Mouse (Mus musculus) forelimb bud, embryonic 11.5 days (tissue): Measurements from ENCODE around the gene Utp18.
"Not testable (repeated sequence)": the region's sequence is repeated elsewhere in the genome, so short reads cannot be mapped to it uniquely, and the experiment has no call there.

ENCODE experiments used
- DNase-seq: peaks from one replicate; pipeline ENCODE4 v3.0.0-alpha.2; 2012; ENCODE audit warnings: low read depth, low spot score

Gene Utp18

DNA sequence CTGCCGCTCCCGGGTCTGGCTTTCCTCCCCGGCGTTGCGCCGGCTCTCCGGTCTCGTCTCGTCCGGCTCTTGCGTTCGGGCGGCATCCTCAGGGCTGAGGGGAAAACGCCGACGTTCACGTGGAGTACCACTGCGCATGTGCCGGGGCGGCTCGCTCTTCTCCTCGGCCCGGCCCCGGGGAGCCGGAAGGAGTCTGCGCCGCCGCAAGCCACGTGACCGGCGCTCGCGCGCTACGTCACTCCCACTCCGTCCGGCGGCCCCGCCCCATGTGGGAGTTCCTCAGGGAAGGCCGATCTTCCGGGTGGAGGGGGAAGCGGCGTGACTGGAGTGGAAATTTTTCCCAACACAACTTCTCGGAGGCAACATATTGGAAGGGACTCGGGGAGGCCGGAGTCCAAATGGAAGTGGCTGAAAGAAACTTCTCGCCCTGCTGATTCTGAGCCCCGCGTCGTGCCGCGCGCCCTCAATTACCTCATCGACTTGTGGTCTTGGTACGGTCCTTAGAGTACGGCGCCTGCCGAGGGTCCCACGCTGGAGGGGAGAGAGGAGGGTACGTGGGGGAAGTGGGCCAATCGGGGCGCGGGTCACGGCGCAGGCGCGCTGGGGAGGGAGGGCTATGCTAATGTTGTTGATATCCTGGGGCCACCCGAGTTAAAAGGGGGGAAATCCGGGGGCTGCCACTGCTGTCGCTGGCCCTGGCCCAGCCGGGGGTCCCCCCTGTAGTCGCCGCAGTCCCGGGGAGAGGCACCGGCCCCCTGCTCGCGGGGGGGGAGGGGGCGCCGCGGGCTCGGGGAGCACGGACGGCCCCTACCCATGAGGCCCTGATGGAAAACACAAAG lies at the start of gene Utp18, which contains the start of gene Mbtd1:
Gene Utp18, minus strand, starts transcription at position 195 of the 839 bp plus-strand sequence.
Gene Mbtd1, plus strand, starts transcription at position 281 of the 839 bp plus-strand sequence.
- peak; percentile 96 for DNase-seq

DNA sequence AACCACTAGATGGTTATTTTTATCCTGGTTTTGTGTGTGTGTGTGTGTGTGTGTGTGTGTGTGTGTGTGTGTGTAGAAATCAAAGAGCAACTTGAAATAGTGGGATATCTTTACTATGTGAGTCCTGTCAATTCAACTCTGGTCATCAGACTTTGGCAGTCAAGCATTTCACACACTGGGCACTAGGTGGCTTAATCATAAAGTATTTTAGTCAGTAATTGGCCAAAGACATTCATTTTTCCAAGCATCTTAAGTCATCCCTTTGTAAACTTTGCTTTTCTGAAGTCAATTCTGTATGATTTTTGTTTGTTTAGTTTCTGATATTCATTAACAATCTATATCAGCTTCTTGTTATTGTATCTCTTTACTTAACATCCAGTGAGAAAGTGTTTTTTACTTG lies 43.5 kb upstream of the Utp18 start:
- DNase-seq, result no peak

DNA sequence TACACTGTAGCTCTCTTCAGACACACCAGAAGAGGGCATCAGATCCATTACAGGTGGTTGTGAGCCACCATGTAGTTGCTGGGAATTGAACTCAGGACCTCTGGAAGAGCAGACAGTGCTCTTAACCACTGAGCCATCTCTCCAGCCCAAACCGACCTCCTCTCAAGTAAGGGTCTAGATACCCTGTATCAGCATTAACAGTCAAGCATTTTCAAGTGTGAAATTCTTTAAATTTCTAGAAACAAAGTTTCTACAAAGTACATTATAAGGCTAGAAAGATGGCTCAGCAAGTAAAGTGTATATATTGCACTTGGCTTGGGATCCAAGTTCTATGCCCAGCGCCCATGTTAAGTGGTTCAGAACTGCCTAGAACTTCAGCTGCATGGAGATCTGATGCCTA lies 29.5 kb upstream of the Utp18 start:
- not testable (repeated sequence) for DNase-seq

DNA sequence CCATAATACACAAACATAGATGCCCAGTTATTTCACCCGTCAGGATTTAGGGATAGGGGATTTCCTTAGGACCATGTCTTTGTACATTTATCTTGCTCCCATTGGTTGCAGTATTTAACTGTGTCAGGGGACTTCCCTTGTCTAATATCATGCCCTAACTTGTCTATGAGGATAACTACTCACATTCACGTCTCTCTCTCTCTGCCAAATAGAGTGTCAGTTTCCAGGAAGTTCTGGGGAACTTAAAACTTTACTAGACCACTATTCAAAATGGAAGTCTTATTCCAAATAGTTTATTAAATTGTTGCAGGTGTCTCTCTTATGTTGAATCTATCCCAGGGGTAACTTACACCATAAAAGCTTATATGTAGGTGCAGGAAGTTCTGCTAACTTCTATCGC lies 26.0 kb upstream of the Utp18 start:
- no peak for DNase-seq

DNA sequence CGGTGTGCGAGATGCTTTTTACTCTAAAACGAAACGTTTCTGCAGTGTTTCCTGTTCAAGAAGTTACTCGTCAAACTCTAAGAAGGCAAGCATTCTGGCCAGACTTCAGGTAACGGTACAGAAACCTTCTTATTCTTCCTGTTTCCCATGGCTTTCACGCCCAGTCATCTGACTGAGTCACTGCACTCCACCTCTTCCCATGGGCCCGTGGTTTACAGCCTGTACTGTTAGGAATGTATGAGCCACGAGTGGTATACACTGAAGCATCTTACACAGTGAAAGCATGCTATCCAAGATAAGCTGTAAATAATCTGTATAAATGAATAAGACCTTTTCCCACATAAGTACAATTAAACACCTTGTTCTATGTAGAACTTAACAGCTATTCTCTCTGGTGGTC lies 23.3 kb upstream of the Utp18 start:
- no peak for DNase-seq

DNA sequence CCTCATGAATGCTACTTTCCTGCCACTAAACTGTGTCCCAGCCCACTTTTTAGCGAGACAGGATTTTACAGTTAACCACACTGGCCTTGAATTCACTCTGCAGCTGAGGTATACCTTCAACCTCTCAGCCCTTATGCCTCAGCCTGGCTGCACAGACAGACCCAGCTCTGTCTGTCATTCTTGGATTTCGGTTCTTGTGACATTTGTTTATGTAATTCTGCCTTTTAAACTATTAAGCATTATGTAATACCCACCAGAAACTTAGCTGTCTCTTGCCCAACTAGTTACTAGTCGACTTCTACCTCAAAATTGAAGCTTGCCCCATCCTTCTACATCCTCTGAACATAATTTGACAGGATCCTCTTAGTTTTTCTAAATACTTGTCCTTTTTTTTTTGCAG lies 22.3 kb upstream of the Utp18 start:
- DNase-seq, result no peak

DNA sequence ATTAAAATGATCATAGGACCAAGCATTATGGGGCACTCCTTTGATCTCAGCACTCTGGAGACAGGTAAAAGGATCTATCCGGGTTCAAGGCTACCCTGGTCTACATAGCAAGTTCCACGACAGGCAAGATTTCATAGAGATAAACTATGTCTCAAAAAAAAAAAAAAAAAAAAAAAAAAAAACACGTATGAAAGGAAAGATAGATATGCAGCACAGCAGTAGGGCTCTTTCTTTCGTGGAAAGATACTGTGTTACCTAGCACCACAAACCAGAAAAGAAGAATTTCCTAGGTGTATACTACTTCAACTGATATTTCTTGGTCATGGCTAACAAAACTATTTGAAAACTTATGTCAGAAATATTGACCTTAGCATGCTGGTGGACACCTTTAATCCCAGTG lies 21.3 kb upstream of the Utp18 start:
- no peak for DNase-seq

DNA sequence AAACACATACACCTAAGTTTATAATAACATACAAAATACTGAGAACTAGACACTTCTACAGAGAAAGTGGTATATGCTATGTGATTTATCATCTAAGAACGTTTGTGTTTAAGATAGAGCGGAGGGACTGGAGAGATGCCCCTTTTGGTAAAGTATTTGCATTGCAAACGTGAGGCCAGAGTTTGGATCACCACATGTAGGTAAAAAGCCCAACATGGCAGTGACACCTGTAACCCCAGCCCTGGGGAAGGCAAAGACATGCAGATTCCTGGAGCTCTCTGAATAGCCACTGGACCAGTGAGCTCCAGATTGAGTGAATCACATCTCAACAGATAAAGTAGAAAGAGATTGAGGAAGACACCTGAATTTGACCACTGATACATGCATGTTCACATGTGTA lies 12.2 kb upstream of the Utp18 start:
- no peak for DNase-seq

DNA sequence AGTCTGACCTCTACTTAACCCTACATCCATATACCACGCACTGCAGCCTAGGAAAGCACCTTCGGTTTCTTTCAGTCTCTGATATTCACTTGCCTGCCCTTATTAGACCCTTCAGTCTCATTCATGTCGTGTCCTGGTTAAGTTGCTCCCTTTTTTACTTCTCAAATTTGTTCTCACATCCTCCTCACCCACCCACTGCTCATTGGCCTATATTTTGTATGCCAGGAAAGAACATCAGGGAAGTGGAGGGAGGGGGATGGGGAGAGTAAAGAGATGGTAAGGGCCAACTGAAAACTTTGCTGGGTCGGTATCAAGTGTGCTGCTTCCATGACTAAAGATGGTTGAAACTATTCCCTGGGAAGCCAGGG lies 1.5 kb upstream of the Utp18 start:
- DNase-seq, result no peak

DNA sequence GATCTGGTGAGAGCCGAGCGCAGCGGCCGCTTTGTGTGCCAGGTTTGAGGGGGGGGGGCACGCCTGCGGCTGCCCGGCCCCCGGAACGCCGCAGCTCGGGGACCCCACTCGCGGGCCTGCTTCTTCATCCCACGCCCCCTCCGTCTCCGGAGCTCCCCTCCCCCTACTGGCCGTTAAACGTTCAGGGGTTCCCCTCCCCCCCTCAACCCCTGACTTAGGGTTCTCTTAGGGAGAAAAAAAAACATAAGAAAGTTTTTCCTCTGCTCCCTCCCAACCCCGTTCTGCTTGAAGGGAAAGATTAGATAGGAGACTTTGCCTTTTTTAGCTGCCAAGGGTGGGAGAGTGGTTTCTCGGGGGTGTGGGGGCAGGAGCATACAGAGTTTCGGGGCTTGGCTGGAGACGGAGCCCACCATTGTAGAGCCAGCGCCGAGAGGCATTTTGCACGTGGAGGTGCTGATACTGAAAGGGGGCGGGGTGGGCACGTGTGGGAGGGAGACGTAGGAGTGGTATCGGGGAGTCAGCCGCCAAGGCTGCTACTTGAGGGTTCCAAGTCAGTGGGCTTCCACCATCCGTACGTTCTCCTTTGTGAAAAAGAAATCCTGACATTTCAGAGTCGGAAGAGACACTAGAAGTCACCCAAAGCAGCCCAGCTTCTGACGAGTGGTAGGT lies 979 bp upstream of the Utp18 start:
- peak; percentile 46 for DNase-seq

DNA sequence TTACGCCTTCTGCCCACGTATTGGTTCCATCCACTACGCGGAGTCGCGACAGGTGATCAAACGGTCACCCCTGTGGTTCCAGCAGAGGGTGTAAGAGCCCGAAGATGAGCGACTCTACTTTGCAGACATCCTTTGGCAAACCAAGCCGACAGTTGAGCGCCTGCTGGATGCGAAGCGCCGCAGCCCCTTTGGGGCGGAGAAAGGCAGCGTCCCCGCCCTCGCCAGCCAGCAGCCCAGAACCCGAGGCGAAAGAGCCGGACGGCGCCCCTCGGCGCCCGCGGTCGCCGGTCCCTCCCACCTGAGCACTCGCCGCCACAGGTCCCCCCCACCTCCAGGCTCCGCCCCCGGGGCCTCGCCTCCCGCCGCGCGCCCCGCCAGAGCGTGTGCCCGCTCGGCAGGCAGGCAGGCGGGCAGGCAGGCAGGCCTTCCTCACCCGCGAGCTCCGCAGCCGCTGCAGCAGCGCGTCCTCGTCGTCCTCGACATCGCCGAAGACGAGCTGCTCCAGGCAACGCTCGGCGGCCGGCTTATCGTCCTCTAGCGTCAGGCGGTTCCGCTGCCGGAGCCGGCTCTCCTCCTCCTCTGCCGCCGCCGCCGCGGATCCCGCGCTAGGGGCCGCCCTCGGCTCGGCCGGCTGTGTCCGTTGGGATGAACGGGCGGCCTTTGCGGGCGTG lies 530 bp downstream of the Utp18 start:
- DNase-seq, result peak; percentile 43

DNA sequence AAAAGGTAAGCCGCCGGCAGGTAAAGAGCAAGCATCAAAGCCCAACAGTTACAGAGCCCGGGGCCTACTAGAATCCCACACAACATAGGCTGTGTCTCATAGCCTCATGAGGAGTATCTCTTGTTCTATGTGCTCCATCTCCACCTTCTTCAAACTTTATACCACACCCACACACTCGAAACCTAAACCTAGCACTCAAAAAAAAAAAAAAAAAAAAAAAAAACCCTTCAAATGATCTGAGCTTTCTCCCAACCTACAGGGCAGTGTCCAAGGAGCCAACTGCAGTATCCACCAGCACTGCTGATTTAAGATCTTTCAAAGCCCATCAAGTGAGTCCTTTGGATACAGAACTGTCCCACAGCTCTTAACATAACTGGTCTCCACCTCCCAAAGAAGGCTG lies 1.5 kb downstream of the Utp18 start:
- DNase-seq, result no peak

DNA sequence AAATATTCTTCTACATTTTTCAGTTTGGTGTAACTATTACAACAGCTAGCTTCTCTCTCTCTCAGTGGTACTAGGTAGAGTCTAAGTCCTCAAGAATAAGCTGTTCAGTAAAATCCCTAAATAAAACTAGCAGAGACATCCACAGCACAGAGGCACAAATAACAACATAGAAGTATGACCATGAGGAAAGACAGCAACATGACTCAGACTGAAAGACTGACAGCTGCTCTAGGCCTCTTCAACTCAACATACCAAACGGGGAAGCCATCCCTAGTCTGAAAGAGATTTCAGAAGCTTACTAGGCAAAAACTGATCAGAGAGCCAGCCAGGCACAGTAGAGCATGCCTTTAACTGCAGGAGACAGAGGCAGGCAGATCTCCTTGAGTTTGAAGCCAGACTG lies 22.9 kb downstream of the Utp18 start:
- DNase-seq, result no peak

DNA sequence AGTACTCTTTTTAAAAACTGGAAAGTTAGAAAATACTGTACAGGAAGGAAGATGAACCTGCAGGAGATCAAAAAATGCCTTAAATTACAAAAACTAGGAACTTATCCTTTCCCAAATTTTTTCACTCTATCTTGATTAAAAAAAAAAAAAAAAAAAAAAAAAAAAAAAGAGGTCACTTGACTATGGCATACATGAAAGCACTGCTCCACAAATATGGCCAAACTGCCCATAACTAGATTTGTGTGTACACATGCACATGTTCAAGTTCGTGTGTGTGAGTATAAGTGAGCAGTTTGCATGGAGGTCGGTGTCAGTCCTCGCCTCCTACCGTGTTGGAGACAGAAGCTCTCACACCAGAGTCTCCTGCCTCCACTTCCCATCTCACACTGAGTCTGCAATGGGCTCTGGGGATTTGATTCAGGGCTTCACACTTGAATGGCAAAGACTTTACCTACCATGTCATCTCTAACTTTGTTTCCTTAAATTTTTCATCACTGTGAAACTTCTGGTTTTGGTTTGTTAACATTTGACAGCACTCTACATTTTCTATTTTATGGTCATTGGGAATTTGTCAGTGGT lies 23.4 kb downstream of the Utp18 start:
- DNase-seq, result no peak

DNA sequence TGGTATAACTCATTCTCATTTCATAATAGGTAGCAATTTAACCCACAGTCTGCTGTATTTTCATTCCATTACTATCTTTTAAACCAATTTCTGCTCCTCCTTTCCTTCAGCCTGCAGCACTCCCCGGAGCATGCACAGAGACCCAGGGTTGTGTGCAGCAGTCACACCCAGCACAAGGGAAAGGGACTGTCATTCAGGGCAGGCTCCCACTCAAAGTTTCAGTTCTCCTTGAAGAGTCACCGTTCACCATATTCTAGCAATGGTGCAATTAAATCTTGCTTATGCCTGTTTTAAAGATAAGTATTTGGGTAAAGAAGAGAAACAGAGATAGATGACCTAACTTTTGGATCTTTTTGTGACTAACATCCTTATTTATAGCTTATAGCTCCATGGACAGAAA lies 24.4 kb downstream of the Utp18 start:
- no peak for DNase-seq

DNA sequence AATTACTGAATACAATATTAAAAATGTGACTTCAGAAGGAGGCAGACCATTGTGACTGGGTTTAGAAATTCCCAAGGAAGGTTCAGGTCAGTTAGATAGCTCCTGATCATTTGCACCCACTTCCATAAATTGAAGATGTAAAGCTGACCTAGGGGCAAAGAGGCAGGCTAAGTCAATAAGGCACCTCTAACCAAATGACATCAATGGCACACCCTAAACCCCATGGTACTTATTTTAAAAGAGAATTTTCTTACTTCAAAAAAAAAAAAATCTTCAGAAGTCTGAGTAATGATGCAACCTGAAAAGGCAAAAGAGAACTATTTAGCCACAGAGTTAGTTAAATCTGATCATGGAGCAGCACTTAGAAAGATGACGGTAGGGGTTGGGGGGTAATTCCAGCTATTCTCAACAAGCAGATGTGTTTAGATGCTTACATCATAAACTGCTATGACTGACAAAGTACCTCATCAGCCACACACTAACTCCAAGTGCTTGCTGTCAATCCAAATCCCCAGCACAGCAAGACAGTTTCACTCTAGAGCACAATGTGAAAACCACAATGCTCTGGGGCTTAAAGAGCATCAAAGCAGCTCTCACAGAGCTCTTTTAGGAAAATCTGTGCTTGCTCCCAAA lies 24.9 kb downstream of the Utp18 start:
- no peak for DNase-seq

DNA sequence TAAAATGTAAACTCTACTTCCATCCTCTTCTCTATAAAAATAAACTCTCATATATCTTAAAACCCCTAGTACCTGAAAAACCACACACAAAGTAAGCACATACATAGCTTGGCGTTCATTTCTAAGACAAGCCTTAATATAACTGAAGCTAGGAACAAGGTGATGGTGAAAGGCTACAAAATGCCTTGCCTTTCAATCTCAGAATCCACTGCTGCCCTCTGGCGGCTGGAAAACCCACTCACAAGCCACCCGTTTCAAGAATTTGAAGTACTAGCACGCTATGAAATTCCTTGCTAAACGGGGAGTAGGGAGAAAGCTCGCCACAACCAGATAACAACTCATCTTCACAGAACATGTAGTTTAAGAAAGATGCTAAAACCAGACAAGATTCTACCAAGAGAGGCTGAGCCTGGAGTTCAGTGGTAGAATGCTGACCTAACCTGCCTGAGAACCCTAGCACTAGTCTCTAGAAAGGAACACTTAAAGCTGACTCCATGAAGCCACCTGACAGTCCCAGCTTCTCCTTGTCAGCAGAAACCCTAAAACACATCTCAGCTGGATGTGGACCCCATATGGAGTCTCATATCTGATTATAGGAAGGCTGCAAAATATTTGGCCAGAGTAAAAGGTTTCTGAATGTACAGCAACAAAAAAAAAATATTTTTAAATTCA lies 29.1 kb downstream of the Utp18 start:
- DNase-seq, result peak; percentile 80

DNA sequence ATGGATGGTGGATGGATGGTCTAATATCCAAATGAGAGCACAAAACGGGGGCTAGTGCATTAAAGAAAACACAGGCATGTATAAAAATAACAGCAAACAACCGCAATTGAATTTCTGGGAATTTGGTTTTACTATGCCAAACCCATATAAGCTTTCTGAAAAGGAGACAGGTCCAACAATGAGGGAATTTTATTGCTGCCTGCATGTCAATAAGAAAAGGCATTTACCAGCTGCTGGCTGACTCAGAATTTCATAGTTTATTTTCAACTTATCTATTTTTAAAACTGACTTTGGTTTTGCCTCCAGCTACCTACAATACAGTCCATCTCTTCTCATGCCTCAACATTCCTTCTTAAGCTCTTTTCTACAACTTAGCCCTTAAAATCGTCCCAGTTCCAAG lies 33.0 kb downstream of the Utp18 start:
- DNase-seq, result no peak

DNA sequence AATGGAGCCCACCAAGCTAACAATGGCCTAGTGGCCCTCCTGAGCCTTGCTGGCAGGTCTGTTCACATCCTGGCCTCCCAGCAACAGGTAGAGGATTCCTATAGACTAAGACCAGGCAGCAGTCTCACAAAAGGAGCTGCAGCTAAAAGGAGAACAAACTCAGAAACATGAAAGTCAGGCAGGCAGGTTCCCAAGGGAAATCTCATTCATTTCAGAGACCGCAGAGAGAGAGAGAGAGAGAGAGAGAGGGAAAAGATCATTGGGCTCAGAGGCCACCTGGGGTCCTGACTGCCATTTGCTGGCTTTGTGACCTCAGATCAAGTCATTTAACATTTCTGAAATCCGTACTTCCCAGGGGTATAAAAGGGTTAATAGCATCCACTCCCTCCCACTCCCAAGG lies 38.2 kb downstream of the Utp18 start:
- no peak for DNase-seq

DNA sequence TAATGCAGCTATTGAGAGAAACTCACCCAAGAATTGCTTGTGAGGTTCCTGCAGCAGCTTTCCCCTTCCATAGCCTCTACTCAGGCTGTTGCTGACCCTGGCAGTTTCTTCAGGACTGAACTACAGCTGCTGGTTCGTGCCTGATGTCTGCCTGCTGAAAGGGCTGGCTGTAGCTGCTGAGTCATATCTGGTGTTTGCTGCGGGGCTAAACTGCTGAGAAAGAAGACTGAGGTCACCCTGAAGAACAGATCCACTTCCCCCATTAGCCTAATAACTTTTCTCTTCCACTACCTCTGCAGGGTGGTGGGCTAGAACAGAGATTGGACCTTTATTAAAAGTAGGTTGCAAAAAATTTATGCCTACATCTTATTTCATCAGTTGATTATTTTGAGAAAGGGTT lies 49.8 kb downstream of the Utp18 start:
- no peak for DNase-seq

DNA sequence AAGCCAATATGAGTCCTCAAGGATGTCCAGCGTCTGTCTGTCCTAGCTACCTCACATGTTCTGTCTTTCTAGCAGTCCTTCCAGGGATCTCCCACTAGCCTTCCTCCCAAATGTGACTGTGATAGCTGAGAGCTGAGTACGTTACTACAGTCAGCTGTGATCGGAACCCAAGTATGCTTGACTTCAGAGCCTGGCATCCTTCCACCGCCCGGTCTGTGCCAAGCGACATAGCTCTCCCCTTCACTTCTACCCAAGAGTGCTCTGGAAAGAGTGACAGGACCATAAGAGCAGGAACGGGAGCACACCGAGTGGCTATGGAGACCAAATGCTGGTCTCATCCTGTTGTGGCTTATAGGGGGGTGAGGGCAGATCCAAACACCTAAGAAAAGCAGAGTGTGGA lies 55.6 kb downstream of the Utp18 start:
- DNase-seq, result no peak
